Mouse (Mus musculus) liver, postnatal 0 days (tissue): Measurements from ENCODE around the gene Gpc6.

Experiments
- CTCF ChIP-seq: sonication (generic); IDR thresholded peaks from 2 replicates; pipeline ENCODE4 v1.5.1; 2016; ENCODE audit warnings: antibody characterized with exemption, low read depth
- EP300 ChIP-seq: IDR thresholded peaks from 2 replicates; pipeline ENCODE4 v1.6.1; 2016; ENCODE audit warnings: antibody characterized with exemption, low read depth, mild to moderate bottlenecking

GRCm38 (mm10) chr14:117369331-117369866, 444.3 kb downstream of the Gpc6 start:
- TF ChIP-seq CTCF = no peak
- no peak for TF ChIP-seq EP300
